Mouse (Mus musculus) gastrocnemius, postnatal 14 days (tissue): ENCODE data around the gene Lamc2. TPM values are rescaled to one million over a fixed set of nuclear protein-coding genes. Genes with fewer than 3 reads are reported as not detected.
"Not testable (repeated sequence)": the region's sequence is repeated elsewhere in the genome, so short reads cannot be mapped to it uniquely, and the experiment has no call there.

ENCODE experiments used
- DNase-seq: peaks from one replicate; pipeline ENCODE4 v3.0.0; 2021; ENCODE audit warnings: mixed read lengths
- intact Hi-C: fragments of 180-260 bp; cut with DNase I; formaldehyde crosslinking; loops from one replicate; pipeline ENCODE4 v1.15.1; 2025; ENCODE audit warnings: low total_unique reads
- total RNA-seq, 2 experiments: library from RNA; stranded (reverse); gene quantifications; 2 replicates each; pipeline ENCODE4 v1.2.3; 2021

The Lamc2 gene
- total RNA-seq, 2 experiments from 2014 or later: 5.8 to 7.2 TPM

GRCm38 (mm10) chr1:153083233-153083632, 103.0 kb downstream of the Lamc2 start:
- intact Hi-C loops: not testable (repeated sequence)

DNA sequence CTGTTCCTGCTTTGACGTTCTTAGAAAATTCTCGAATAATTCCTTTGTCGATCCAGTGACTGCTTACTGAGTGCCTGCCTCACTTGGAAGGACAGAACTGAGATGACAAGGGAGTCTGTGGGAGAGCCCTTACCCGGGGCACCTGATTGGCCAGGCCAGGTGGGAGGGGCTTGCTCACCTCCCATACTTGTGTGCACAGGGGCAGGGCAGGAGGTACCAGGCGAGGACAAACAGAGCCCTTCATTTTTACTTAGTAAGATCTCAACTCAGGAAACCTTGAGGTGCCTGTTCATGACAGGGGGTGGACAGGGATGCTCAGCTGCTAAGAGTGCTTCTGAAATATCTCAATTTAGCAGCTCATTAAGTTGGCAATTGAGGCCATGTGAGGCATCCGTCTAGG, 110.3 kb downstream of the Lamc2 start:
- intact Hi-C loops: no loop called here
- DNase-seq: no peak

More at GRCm38 (mm10) chr1:153083233-153083632, 103.0 kb downstream of the Lamc2 start:
- not testable (repeated sequence) for DNase-seq

- intact Hi-C loops: no loop called here
- no peak for DNase-seq
Measured at GRCm38 (mm10) chr1:153075087-153075736, 111.0 kb downstream of the Lamc2 start.

- intact Hi-C loops: no loop called here
Measured at GRCm38 (mm10) chr1:153073441-153073840, 112.8 kb downstream of the Lamc2 start.

More at GRCm38 (mm10) chr1:153073441-153073840, 112.8 kb downstream of the Lamc2 start:
- no peak for DNase-seq

Other genes with a start within 250 kb of the Lamc2 start
- 1 to 10 TPM in 1 of 2 experiments, under 1 TPM in 1; 0.51 to 1.1 TPM for gene Nmnat2, start 231.5 kb downstream of the Lamc2 start, total RNA-seq
- 100 to 1,000 TPM; 217 to 268 TPM for gene Lamc1, start 146.3 kb upstream of the Lamc2 start, total RNA-seq
- gene Shcbp1l, start 238.7 kb upstream of the Lamc2 start, total RNA-seq: not detected